Mouse (Mus musculus): ENCODE measurements at regions not wholly inside any gene's neighbourhood (a gene's known extent, or its start where the extent isn't known, plus 50 kb on each side); places are given as distances from the start of the nearest gene placed in this dataset.

GRCm38 (mm10) chr9:68402981-68403380 lies 250.6 kb upstream of the Rora start:
- Histone ChIP-seq H3K4me1 (replicated peaks; ENCODE audit: control insufficient read depth, insufficient read depth, low read length) (no peaks in the 10 kb centered on the region), H3K36me3 (ENCODE audit: control insufficient read depth, insufficient read depth) (no peaks in the 10 kb centered on the region), H3K9ac (ENCODE audit: low read depth, low read length) (no peak overlapping the region), H3K9me3 (ENCODE audit: control insufficient read depth) (no peaks in the 10 kb centered on the region), H3K27me3 (replicated peaks; ENCODE audit: control insufficient read depth, insufficient read depth, low read length) (no peaks in the 10 kb centered on the region), H3K4me3 (ENCODE audit: low read depth, low read length) (no peak overlapping the region), H3K27ac (ENCODE audit: low read depth, low read length) (no peak overlapping the region), H3K4me2 (replicated peaks; ENCODE audit: low read depth) (no peak overlapping the region)
- TF ChIP-seq CTCF (IDR thresholded peaks at IDR 0.05; ENCODE audit: low read depth) = no peak
- WGBS = 88% methylated on average over 3 of the region's 3 CpGs
- no peak for ATAC-seq

- H3K4me1 ChIP-seq (replicated peaks; ENCODE audit: control insufficient read depth, insufficient read depth, low read length) = no peaks in the 10 kb centered on the region
- no peaks in the 10 kb centered on the region for H3K27me3 ChIP-seq (replicated peaks; ENCODE audit: control insufficient read depth, insufficient read depth, low read length)
- WGBS = 84% methylated on average over 4 of the region's 4 CpGs
- no peaks in the 10 kb centered on the region for H3K36me3 ChIP-seq (ENCODE audit: control insufficient read depth, insufficient read depth)
- H3K9me3 ChIP-seq (ENCODE audit: control insufficient read depth) = no peaks in the 10 kb centered on the region
- H3K4me3 ChIP-seq (ENCODE audit: low read depth, low read length) = no peak overlapping the region
- H3K4me2 ChIP-seq (replicated peaks; ENCODE audit: low read depth) = no peak overlapping the region
- H3K9ac ChIP-seq (ENCODE audit: low read depth, low read length) = no peak overlapping the region
- no peak overlapping the region for H3K27ac ChIP-seq (ENCODE audit: low read depth, low read length)
- no peak for TF ChIP-seq CTCF (IDR thresholded peaks at IDR 0.05; ENCODE audit: low read depth)
- ATAC-seq = no peak
These were observed 250.1 kb upstream of the Rora start for GRCm38 (mm10) chr9:68403516-68403915.

DNA sequence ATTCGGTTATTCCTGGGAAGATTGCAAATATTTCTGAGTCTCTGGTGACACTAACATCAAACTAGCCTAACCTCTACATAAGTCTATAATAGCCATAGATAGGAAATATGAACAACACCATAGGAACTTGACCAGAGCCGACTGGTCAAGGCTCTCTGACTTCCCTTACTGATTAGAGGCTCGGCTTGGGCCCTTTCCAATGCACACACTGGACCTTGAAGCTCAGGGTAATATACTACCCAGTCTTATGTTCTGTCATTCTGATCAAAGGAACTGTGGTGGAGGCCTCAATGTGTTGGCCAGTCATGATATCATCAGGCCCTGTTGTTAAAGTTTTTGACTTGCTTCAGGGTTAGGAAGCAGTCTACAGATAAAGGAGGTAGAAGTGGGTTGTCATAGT lies 243.8 kb upstream of the Rora start:
- Histone ChIP-seq H3K9ac (ENCODE audit: low read depth, low read length) (no peak overlapping the region), H3K36me3 (ENCODE audit: control insufficient read depth, insufficient read depth) (no peaks in the 10 kb centered on the region), H3K27ac (ENCODE audit: low read depth, low read length) (no peak overlapping the region), H3K4me3 (ENCODE audit: low read depth, low read length) (no peak overlapping the region), H3K9me3 (ENCODE audit: control insufficient read depth) (no peaks in the 10 kb centered on the region), H3K4me2 (replicated peaks; ENCODE audit: low read depth) (no peak overlapping the region), H3K27me3 (replicated peaks; ENCODE audit: control insufficient read depth, insufficient read depth, low read length) (no peaks in the 10 kb centered on the region), H3K4me1 (replicated peaks; ENCODE audit: control insufficient read depth, insufficient read depth, low read length) (no peaks in the 10 kb centered on the region)
- WGBS = 89% methylated on average over 3 of the region's 3 CpGs
- TF ChIP-seq CTCF (IDR thresholded peaks at IDR 0.05; ENCODE audit: low read depth) = no peak
- ATAC-seq = no peak

DNA sequence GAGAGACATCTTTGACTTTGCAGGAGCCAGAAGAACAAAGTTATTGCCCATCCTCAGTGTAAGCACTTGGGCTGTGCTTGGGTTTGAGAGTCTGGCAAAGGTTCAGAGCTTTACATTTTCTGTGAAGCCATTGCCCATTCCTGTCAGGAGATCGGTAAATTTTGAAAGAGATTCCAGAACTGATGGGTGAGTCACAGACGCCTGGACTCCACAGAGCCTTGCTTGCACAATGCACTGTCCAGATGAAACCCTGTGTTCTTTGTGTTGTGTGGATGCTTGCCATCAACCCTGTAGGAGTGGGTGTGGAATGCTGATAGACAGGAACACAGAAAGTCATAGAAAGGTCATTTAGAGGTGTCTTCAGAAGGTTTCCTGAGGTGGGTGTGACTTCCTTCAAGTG lies 227.3 kb upstream of the Rora start:
- no peak overlapping the region for H3K4me2 ChIP-seq (replicated peaks; ENCODE audit: low read depth)
- TF ChIP-seq CTCF (IDR thresholded peaks at IDR 0.05; ENCODE audit: low read depth) = no peak
- no peaks in the 10 kb centered on the region for H3K4me1 ChIP-seq (replicated peaks; ENCODE audit: control insufficient read depth, insufficient read depth, low read length)
- 81% methylated on average over 2 of the region's 2 CpGs for WGBS
- no peak overlapping the region for H3K4me3 ChIP-seq (ENCODE audit: low read depth, low read length)
- H3K27me3 ChIP-seq (replicated peaks; ENCODE audit: control insufficient read depth, insufficient read depth, low read length) = no peaks in the 10 kb centered on the region
- no peak overlapping the region for H3K9ac ChIP-seq (ENCODE audit: low read depth, low read length)
- no peak for ATAC-seq
- no peaks in the 10 kb centered on the region for H3K9me3 ChIP-seq (ENCODE audit: control insufficient read depth)
- H3K36me3 ChIP-seq (ENCODE audit: control insufficient read depth, insufficient read depth) = no peaks in the 10 kb centered on the region
- H3K27ac ChIP-seq (ENCODE audit: low read depth, low read length) = no peak overlapping the region

DNA sequence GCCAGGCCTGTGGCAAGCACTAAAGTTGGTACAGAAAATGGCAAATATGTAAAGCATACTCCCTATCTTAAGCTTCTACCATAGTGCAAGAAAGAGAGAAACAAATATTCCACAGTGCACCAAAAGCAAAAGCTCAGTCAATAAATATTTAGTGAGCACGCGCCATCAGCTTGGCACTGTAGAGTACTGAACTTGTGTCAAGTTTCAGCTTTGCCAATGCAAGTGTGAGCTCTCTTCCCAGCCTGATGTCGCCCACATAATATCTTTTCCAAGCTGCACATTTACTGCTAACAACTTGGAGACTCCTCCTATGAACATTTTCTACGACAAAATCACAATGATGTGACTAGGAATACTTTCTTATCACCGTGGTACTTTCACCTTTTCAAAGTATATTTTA lies 190.8 kb upstream of the Rora start:
- Histone ChIP-seq H3K27ac (ENCODE audit: low read depth, low read length) (no peak overlapping the region), H3K4me1 (replicated peaks; ENCODE audit: control insufficient read depth, insufficient read depth, low read length) (no peaks in the 10 kb centered on the region), H3K9me3 (ENCODE audit: control insufficient read depth) (no peaks in the 10 kb centered on the region), H3K9ac (ENCODE audit: low read depth, low read length) (no peak overlapping the region), H3K4me2 (replicated peaks; ENCODE audit: low read depth) (no peak overlapping the region), H3K4me3 (ENCODE audit: low read depth, low read length) (no peak overlapping the region), H3K36me3 (ENCODE audit: control insufficient read depth, insufficient read depth) (no peaks in the 10 kb centered on the region), H3K27me3 (replicated peaks; ENCODE audit: control insufficient read depth, insufficient read depth, low read length) (no peaks in the 10 kb centered on the region)
- no peak for TF ChIP-seq CTCF (IDR thresholded peaks at IDR 0.05; ENCODE audit: low read depth)
- no peak for ATAC-seq
- 92% methylated on average over 5 of the region's 5 CpGs for WGBS

GRCm38 (mm10) chr9:68463637-68464304 lies 189.8 kb upstream of the Rora start:
- H3K27me3 ChIP-seq (replicated peaks; ENCODE audit: control insufficient read depth, insufficient read depth, low read length) = no peaks in the 10 kb centered on the region
- no peak overlapping the region for H3K9ac ChIP-seq (ENCODE audit: low read depth, low read length)
- H3K4me1 ChIP-seq (replicated peaks; ENCODE audit: control insufficient read depth, insufficient read depth, low read length) = no peaks in the 10 kb centered on the region
- WGBS = 43% methylated on average over 4 of the region's 4 CpGs
- H3K9me3 ChIP-seq (ENCODE audit: control insufficient read depth) = no peaks in the 10 kb centered on the region
- no peak for TF ChIP-seq CTCF (IDR thresholded peaks at IDR 0.05; ENCODE audit: low read depth)
- no peak overlapping the region for H3K4me3 ChIP-seq (ENCODE audit: low read depth, low read length)
- H3K27ac ChIP-seq (ENCODE audit: low read depth, low read length) = no peak overlapping the region
- H3K36me3 ChIP-seq (ENCODE audit: control insufficient read depth, insufficient read depth) = no peaks in the 10 kb centered on the region
- H3K4me2 ChIP-seq (replicated peaks; ENCODE audit: low read depth) = no peak overlapping the region
- ATAC-seq = no peak

DNA sequence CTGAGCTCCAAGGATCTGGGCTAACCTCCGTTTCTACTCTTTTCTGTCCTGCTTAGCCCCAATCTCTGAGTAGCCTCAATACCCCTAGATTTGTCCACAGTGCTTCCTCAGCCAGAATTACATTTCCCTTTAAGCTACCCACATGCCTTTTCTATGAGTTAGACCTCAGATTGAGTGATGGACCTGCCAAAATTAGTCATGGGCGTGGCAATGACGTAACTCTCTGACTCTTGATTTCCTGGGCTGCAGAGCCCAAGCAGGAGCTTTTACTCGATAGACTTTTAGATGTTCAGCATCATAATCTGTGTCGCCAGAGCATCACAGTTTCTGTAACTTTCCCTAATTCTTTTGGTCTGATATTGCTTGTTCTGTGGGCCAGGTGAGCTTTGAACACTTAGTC lies 186.9 kb upstream of the Rora start:
- WGBS = 79% methylated on average over 5 of the region's 5 CpGs
- H3K36me3 ChIP-seq (ENCODE audit: control insufficient read depth, insufficient read depth) = no peaks in the 10 kb centered on the region
- no peak overlapping the region for H3K4me3 ChIP-seq (ENCODE audit: low read depth, low read length)
- no peaks in the 10 kb centered on the region for H3K4me1 ChIP-seq (replicated peaks; ENCODE audit: control insufficient read depth, insufficient read depth, low read length)
- no peak for TF ChIP-seq CTCF (IDR thresholded peaks at IDR 0.05; ENCODE audit: low read depth)
- H3K4me2 ChIP-seq (replicated peaks; ENCODE audit: low read depth) = no peak overlapping the region
- H3K9ac ChIP-seq (ENCODE audit: low read depth, low read length) = no peak overlapping the region
- H3K9me3 ChIP-seq (ENCODE audit: control insufficient read depth) = no peaks in the 10 kb centered on the region
- no peaks in the 10 kb centered on the region for H3K27me3 ChIP-seq (replicated peaks; ENCODE audit: control insufficient read depth, insufficient read depth, low read length)
- H3K27ac ChIP-seq (ENCODE audit: low read depth, low read length) = no peak overlapping the region
- no peak for ATAC-seq
